Mouse (Mus musculus) CH12.LX (cell line): Measurements from ENCODE around the gene Gstt1. TPM values are rescaled to one million over a fixed set of nuclear protein-coding genes. Genes with fewer than 3 reads are reported as not detected.

ENCODE experiments used
- DNase-seq: peaks from one replicate; pipeline ENCODE4 v3.0.0-alpha.2; 2013; ENCODE audit errors: extremely low read depth
- H3K27ac ChIP-seq: 2 replicates; pipeline ENCODE4 v1.5.1; 2012; ENCODE audit warnings: low read depth, mild to moderate bottlenecking, control low read depth, moderate library complexity; ENCODE audit not compliant: insufficient read depth
- H3K27me3 ChIP-seq: replicated peaks from 2 replicates; pipeline ENCODE3; 2012; ENCODE audit warnings: inconsistent platforms
- H3K36me3 ChIP-seq, 2 experiments: replicated peaks in 1 of 2; 2 replicates each; pipeline versions ENCODE3 to v1.6.1; 2012; ENCODE audit warnings: inconsistent platforms in 1 of 2, low read length in 1 of 2, mild to moderate bottlenecking in 1 of 2, mixed read lengths in 1 of 2, moderate library complexity in 1 of 2; ENCODE audit not compliant: control insufficient read depth in 1 of 2, insufficient read depth in 1 of 2
- H3K4me1 ChIP-seq, 2 experiments: 2 replicates each; pipeline ENCODE4 v1.6.1; 2012; ENCODE audit warnings: inconsistent platforms in 1 of 2, moderate library complexity in 1 of 2; ENCODE audit not compliant: insufficient read depth in 2 of 2, control insufficient read depth in 1 of 2
- H3K4me2 ChIP-seq: 2 replicates; pipeline ENCODE4 v1.6.1; 2012; ENCODE audit warnings: low read depth, mild to moderate bottlenecking, control low read depth; ENCODE audit not compliant: poor library complexity, insufficient read depth, severe bottlenecking
- H3K4me3 ChIP-seq, 3 experiments: fragments of 150-350 bp in 1 of 3; sonication (generic) in 1 of 3; replicated peaks in 1 of 3; 2 replicates each; pipeline versions ENCODE3 to v1.5.1; 2011 to 2012; ENCODE audit warnings: low read depth in 2 of 3, low read length in 2 of 3, mild to moderate bottlenecking in 2 of 3, moderate library complexity in 2 of 3, control low read depth in 1 of 3, improper control_type of control experiment in 1 of 3, inconsistent platforms in 1 of 3, mixed read lengths in 1 of 3; ENCODE audit not compliant: poor library complexity in 1 of 3
- H3K79me2 ChIP-seq: replicated peaks from 2 replicates; pipeline ENCODE4 v1.6.1; 2012; ENCODE audit warnings: mild to moderate bottlenecking, moderate library complexity; ENCODE audit not compliant: control insufficient read depth, poor library complexity, insufficient read depth, severe bottlenecking; ENCODE audit errors: extremely low read depth
- H3K9ac ChIP-seq: 2 replicates; pipeline ENCODE4 v1.6.1; 2012; ENCODE audit warnings: low read depth, mild to moderate bottlenecking, control low read depth, moderate library complexity; ENCODE audit not compliant: insufficient read depth
- H3K9me3 ChIP-seq: replicated peaks from 2 replicates; pipeline ENCODE3; 2012; ENCODE audit warnings: low read length, inconsistent platforms, mixed read lengths
- CHD1 ChIP-seq: IDR thresholded peaks from 2 replicates; pipeline ENCODE4 v1.6.1; 2012; ENCODE audit warnings: low read depth, low read length, improper control_type of control experiment, inconsistent platforms
- EP300 ChIP-seq: IDR thresholded peaks from 2 replicates; pipeline ENCODE4 v1.6.1; 2011; ENCODE audit warnings: low read length, improper control_type of control experiment
- IRF4 ChIP-seq: IDR thresholded peaks from 2 replicates; pipeline ENCODE4 v1.6.1; 2014; ENCODE audit warnings: low read depth, mild to moderate bottlenecking, inconsistent platforms, low read length, improper control_type of control experiment
- MXI1 ChIP-seq: IDR thresholded peaks from 2 replicates; pipeline ENCODE4 v1.6.1; 2011; ENCODE audit warnings: mild to moderate bottlenecking, low read depth, low read length, improper control_type of control experiment
- PAX5 ChIP-seq: IDR thresholded peaks from 2 replicates; pipeline ENCODE4 v1.6.1; 2012; ENCODE audit warnings: low read length, inconsistent platforms, mixed read lengths
- RCOR1 ChIP-seq: conservative IDR thresholded peaks from 2 replicates; pipeline ENCODE4 v1.6.1; 2012; ENCODE audit warnings: low read depth, mild to moderate bottlenecking, inconsistent platforms, low read length, improper control_type of control experiment
- dilution Hi-C: fragments of 300-500 bp; cut with MboI; formaldehyde crosslinking; loops from 2 replicates; pipeline ENCODE4 v1.14.3; 2020; ENCODE audit warnings: low sequenced_read_pairs; ENCODE audit not compliant: extremely low pct_unique_long_range_greater_than_20kb, extremely low pct_ligation_motif_present
- in situ Hi-C: fragments of 300-500 bp; cut with MboI; formaldehyde crosslinking; loops from 3 replicates; pipeline ENCODE4 v1.14.3; 2019; ENCODE audit warnings: low sequenced_read_pairs, low pct_ligation_motif_present, low pct_unique_long_range_greater_than_20kb, mixed read lengths
- polyA plus RNA-seq: library from polyadenylated mRNA; unstranded; fragments of >175 nt; gene quantifications from 2 replicates; pipeline ENCODE4 v1.2.1, GENCODE M21; 2012; ENCODE audit warnings: low read depth; ENCODE audit not compliant: insufficient read length
- total RNA-seq, 2 experiments: library from RNA; depleted of rRNA; stranded (reverse); fragments of 300-350 nt in 1 of 2; fragments of >200 nt in 1 of 2; gene quantifications; 2 replicates each; pipeline ENCODE4 v1.2.3; 2012 to 2014

Gstt1 gene
- total and polyA plus RNA-seq, 3 experiments = 2.9 to 50.9 (median 4.5) TPM

DNA sequence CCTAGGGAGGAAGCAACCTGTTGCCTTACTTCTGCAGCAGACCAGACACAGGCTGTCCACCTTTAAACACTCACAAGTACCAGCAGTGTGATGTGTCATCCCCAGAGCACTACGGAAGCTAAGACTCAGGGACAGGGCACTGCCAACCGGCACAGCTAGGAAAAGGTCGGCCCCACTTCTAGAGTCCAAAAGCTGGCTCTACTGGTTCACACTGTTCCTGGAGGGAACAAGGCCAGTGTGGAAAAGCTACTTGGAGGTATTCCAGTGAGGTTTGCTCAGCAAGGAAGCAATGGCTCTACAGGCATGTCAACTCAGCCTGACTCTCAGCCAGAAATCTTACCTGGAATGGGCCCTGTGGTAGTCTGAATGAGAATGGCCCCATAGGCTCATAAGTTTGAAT lies 57.5 kb downstream of the Gstt1 start:
- no peaks in the 10 kb centered on the region for H3K4me1 ChIP-seq
- DNase-seq = no peak
- no peaks in the 10 kb centered on the region for H3K27me3 ChIP-seq
- H3K4me2 ChIP-seq = no peak overlapping the region
- H3K9ac ChIP-seq = no peak overlapping the region
- no peak overlapping the region for H3K27ac ChIP-seq
- peaks cover 74 to 97% of the 10 kb centered on the region in 2 experiments for H3K36me3 ChIP-seq
- H3K9me3 ChIP-seq = no peaks in the 10 kb centered on the region
- H3K79me2 ChIP-seq = no peaks in the 10 kb centered on the region
- TF ChIP-seq IRF4 (no peak), EP300 (no peak), PAX5 (no peak), MXI1 (no peak), CHD1 (no peak), RCOR1 (no peak)
- in situ Hi-C loops = loop anchor here (10.0 kb wide), 1 partner anchor 114 kb away; no protein-coding TSS in a partner anchor
- dilution Hi-C loops = no loop called here
- H3K4me3 ChIP-seq = no peak overlapping the region

Other genes starting within 250 kb of the Gstt1 start
- gene Lrrc75b, start 238.3 kb downstream of the Gstt1 start, total RNA-seq (2012; rRNA removed) = not detected in 2 replicates
- not detected in 2 replicates for gene Lrrc75b, start 238.3 kb downstream of the Gstt1 start, total RNA-seq (2014; rRNA removed)
- not detected in 2 replicates for gene Lrrc75b, start 238.3 kb downstream of the Gstt1 start, polyA plus RNA-seq
- 1.3 and 2.1 TPM in 2 replicates for gene Ggt1, start 237.0 kb downstream of the Gstt1 start, total RNA-seq (2012; rRNA removed)
- gene Ggt1, start 237.0 kb downstream of the Gstt1 start, total RNA-seq (2014; rRNA removed) = 0.68 and 1.3 TPM in 2 replicates
- gene Ggt1, start 237.0 kb downstream of the Gstt1 start, polyA plus RNA-seq = 2.0 and 3.8 TPM in 2 replicates
- not detected in 2 replicates for gene Ggt5, start 209.2 kb downstream of the Gstt1 start, total RNA-seq (2012; rRNA removed)
- not detected in 2 replicates for gene Ggt5, start 209.2 kb downstream of the Gstt1 start, total RNA-seq (2014; rRNA removed)
- gene Ggt5, start 209.2 kb downstream of the Gstt1 start, polyA plus RNA-seq = not detected in 2 replicates
- 0.51 and 0.63 TPM in 2 replicates for gene Susd2, start 154.6 kb downstream of the Gstt1 start, total RNA-seq (2012; rRNA removed)
- gene Susd2, start 154.6 kb downstream of the Gstt1 start, total RNA-seq (2014; rRNA removed) = 0.66 and 0.70 TPM in 2 replicates
- gene Susd2, start 154.6 kb downstream of the Gstt1 start, polyA plus RNA-seq = 2.9 and 3.0 TPM in 2 replicates
- 29.0 and 35.8 TPM in 2 replicates for gene Cabin1, start 34.2 kb downstream of the Gstt1 start, total RNA-seq (2012; rRNA removed)
- gene Cabin1, start 34.2 kb downstream of the Gstt1 start, total RNA-seq (2014; rRNA removed) = 11.8 and 12.0 TPM in 2 replicates
- 38.9 and 46.0 TPM in 2 replicates for gene Cabin1, start 34.2 kb downstream of the Gstt1 start, polyA plus RNA-seq
- 229 and 390 TPM in 2 replicates for gene Ddt, start 25.2 kb downstream of the Gstt1 start, total RNA-seq (2012; rRNA removed)
- 766 and 869 TPM in 2 replicates for gene Ddt, start 25.2 kb downstream of the Gstt1 start, total RNA-seq (2014; rRNA removed)
- 599 and 608 TPM in 2 replicates for gene Ddt, start 25.2 kb downstream of the Gstt1 start, polyA plus RNA-seq
- 0.42 and 0.68 TPM in 2 replicates for gene Gm20441, start 17.6 kb downstream of the Gstt1 start, total RNA-seq (2012; rRNA removed)
- 0.55 TPM in 1 of 2 replicates, not detected in the other for gene Gm20441, start 17.6 kb downstream of the Gstt1 start, total RNA-seq (2014; rRNA removed)
- gene Gm20441, start 17.6 kb downstream of the Gstt1 start, polyA plus RNA-seq = not detected in 2 replicates
- 72.3 and 117 TPM in 2 replicates for gene Gstt3, start 17.2 kb downstream of the Gstt1 start, total RNA-seq (2012; rRNA removed)
- gene Gstt3, start 17.2 kb downstream of the Gstt1 start, total RNA-seq (2014; rRNA removed) = 109 and 110 TPM in 2 replicates
- gene Gstt3, start 17.2 kb downstream of the Gstt1 start, polyA plus RNA-seq = 144 and 163 TPM in 2 replicates
- gene Gstt4, start 24.0 kb upstream of the Gstt1 start, total RNA-seq (2012; rRNA removed) = 0.17 and 0.21 TPM in 2 replicates
- gene Gstt4, start 24.0 kb upstream of the Gstt1 start, total RNA-seq (2014; rRNA removed) = 0.42 and 0.45 TPM in 2 replicates
- gene Gstt4, start 24.0 kb upstream of the Gstt1 start, polyA plus RNA-seq = 0.80 and 0.94 TPM in 2 replicates
- gene Gstt2, start 38.8 kb upstream of the Gstt1 start, total RNA-seq (2012; rRNA removed) = 126 and 201 TPM in 2 replicates
- 192 and 197 TPM in 2 replicates for gene Gstt2, start 38.8 kb upstream of the Gstt1 start, total RNA-seq (2014; rRNA removed)
- 253 and 304 TPM in 2 replicates for gene Gstt2, start 38.8 kb upstream of the Gstt1 start, polyA plus RNA-seq
- gene Mif, start 61.7 kb upstream of the Gstt1 start, total RNA-seq (2012; rRNA removed) = 1,561 and 2,151 TPM in 2 replicates
- 1,037 and 1,217 TPM in 2 replicates for gene Mif, start 61.7 kb upstream of the Gstt1 start, total RNA-seq (2014; rRNA removed)
- 1,853 and 2,072 TPM in 2 replicates for gene Mif, start 61.7 kb upstream of the Gstt1 start, polyA plus RNA-seq
- gene Derl3, start 94.8 kb upstream of the Gstt1 start, total RNA-seq (2012; rRNA removed) = 13.1 and 20.4 TPM in 2 replicates
- 33.9 and 36.6 TPM in 2 replicates for gene Derl3, start 94.8 kb upstream of the Gstt1 start, total RNA-seq (2014; rRNA removed)
- 28.9 and 36.2 TPM in 2 replicates for gene Derl3, start 94.8 kb upstream of the Gstt1 start, polyA plus RNA-seq
- gene Smarcb1, start 123.0 kb upstream of the Gstt1 start, total RNA-seq (2012; rRNA removed) = 94.9 and 101 TPM in 2 replicates
- gene Smarcb1, start 123.0 kb upstream of the Gstt1 start, total RNA-seq (2014; rRNA removed) = 76.2 and 82.3 TPM in 2 replicates
- gene Smarcb1, start 123.0 kb upstream of the Gstt1 start, polyA plus RNA-seq = 95.6 and 96.0 TPM in 2 replicates
- 243 and 254 TPM in 2 replicates for gene Chchd10, start 134.5 kb upstream of the Gstt1 start, total RNA-seq (2012; rRNA removed)
- gene Chchd10, start 134.5 kb upstream of the Gstt1 start, total RNA-seq (2014; rRNA removed) = 119 and 147 TPM in 2 replicates
- 412 and 540 TPM in 2 replicates for gene Chchd10, start 134.5 kb upstream of the Gstt1 start, polyA plus RNA-seq
- 0.76 and 1.1 TPM in 2 replicates for gene Mmp11, start 137.9 kb upstream of the Gstt1 start, total RNA-seq (2012; rRNA removed)
- not detected in 2 replicates for gene Mmp11, start 137.9 kb upstream of the Gstt1 start, total RNA-seq (2014; rRNA removed)
- gene Mmp11, start 137.9 kb upstream of the Gstt1 start, polyA plus RNA-seq = 0.56 and 0.99 TPM in 2 replicates
- gene Gm867, start 142.1 kb upstream of the Gstt1 start, total RNA-seq (2012; rRNA removed) = 0.21 and 0.42 TPM in 2 replicates
- not detected in 2 replicates for gene Gm867, start 142.1 kb upstream of the Gstt1 start, total RNA-seq (2014; rRNA removed)
- 2.6 and 3.5 TPM in 2 replicates for gene Gm867, start 142.1 kb upstream of the Gstt1 start, polyA plus RNA-seq
- gene Vpreb3, start 144.5 kb upstream of the Gstt1 start, total RNA-seq (2012; rRNA removed) = 35.6 and 51.5 TPM in 2 replicates
- gene Vpreb3, start 144.5 kb upstream of the Gstt1 start, total RNA-seq (2014; rRNA removed) = 66.3 and 90.1 TPM in 2 replicates
- gene Vpreb3, start 144.5 kb upstream of the Gstt1 start, polyA plus RNA-seq = 104 and 135 TPM in 2 replicates
- gene Gm5134, start 155.9 kb upstream of the Gstt1 start, total RNA-seq (2012; rRNA removed) = 0.84 and 1.6 TPM in 2 replicates
- gene Gm5134, start 155.9 kb upstream of the Gstt1 start, total RNA-seq (2014; rRNA removed) = 0.40 and 0.45 TPM in 2 replicates
- 0.34 and 1.0 TPM in 2 replicates for gene Gm5134, start 155.9 kb upstream of the Gstt1 start, polyA plus RNA-seq
- gene Zfp280b, start 234.1 kb upstream of the Gstt1 start, total RNA-seq (2012; rRNA removed) = 24.4 and 26.6 TPM in 2 replicates
- 15.2 and 19.0 TPM in 2 replicates for gene Zfp280b, start 234.1 kb upstream of the Gstt1 start, total RNA-seq (2014; rRNA removed)
- gene Zfp280b, start 234.1 kb upstream of the Gstt1 start, polyA plus RNA-seq = 30.4 and 36.6 TPM in 2 replicates